7 mouse cellular contexts compared by ENCODE assay signal in genomic region chr10:81408424-81408729, GRCm38 (mm10). TPM values are rescaled to one million over a fixed set of nuclear protein-coding genes. Genes with fewer than 3 reads are reported as not detected.
A peak's percentile ranks its signal among the peaks of the same experiment; 100 is the strongest.
DNase-seq lines count a peak whose midpoint lies in the region; ATAC-seq lines count a peak whose summit lies in the region.

No protein-coding gene starts in this region.

- DNase-seq in hindbrain, embryonic 10.5 days (ENCODE audit: low spot score) = no peak
- DNase-seq in hindbrain, embryonic 14.5 days (ENCODE audit: low spot score) = no peak
- no peak for DNase-seq in neural tube, embryonic 10.5 days (ENCODE audit: extremely low spot score, low spot score)
- DNase-seq in natural killer cell, adult 2 months (ENCODE audit: low spot score in 2 of 2) = no peak
- no peak for DNase-seq in Muller cell, postnatal 12 days (ENCODE audit: inconsistent ontology term)

- H3K9ac ChIP-seq in hindbrain, embryonic 14.5 days = no peak overlapping the region
- no peak overlapping the region for H3K9ac ChIP-seq in neural tube, embryonic 12.5 days
- H3K9ac ChIP-seq in limb, embryonic 12.5 days (replicated peaks) = no peak overlapping the region

- H3K4me1 ChIP-seq in hindbrain, embryonic 10.5 days (replicated peaks) = peaks cover 97% of the 10 kb centered on the region
- H3K4me1 ChIP-seq in hindbrain, embryonic 14.5 days (replicated peaks; ENCODE audit: control insufficient read depth, insufficient read depth, low read length) = peaks cover 39% of the 10 kb centered on the region
- peaks cover 63% of the 10 kb centered on the region for H3K4me1 ChIP-seq in neural tube, embryonic 12.5 days
- H3K4me1 ChIP-seq in limb, embryonic 12.5 days (replicated peaks) = peaks cover 89% of the 10 kb centered on the region

- no peak overlapping the region for H3K4me2 ChIP-seq in hindbrain, embryonic 14.5 days (replicated peaks)
- H3K4me2 ChIP-seq in neural tube, embryonic 12.5 days (replicated peaks) = peak overlapping the region; percentile 51; the same call in 1 of the 2 replicates
- no peak overlapping the region for H3K4me2 ChIP-seq in limb, embryonic 12.5 days

- H3K27ac ChIP-seq in hindbrain, embryonic 10.5 days = peak overlapping the region; percentile 81
- H3K27ac ChIP-seq in hindbrain, embryonic 14.5 days = no peak overlapping the region
- no peak overlapping the region for H3K27ac ChIP-seq in neural tube, embryonic 12.5 days
- H3K27ac ChIP-seq in limb, embryonic 12.5 days = peak overlapping the region; percentile 56; the same call in 1 of the 2 replicates

- no peaks in the 10 kb centered on the region for H3K9me3 ChIP-seq in hindbrain, embryonic 10.5 days
- H3K9me3 ChIP-seq in hindbrain, embryonic 14.5 days (ENCODE audit: control insufficient read depth, low read length) = no peaks in the 10 kb centered on the region
- H3K9me3 ChIP-seq in neural tube, embryonic 12.5 days = no peaks in the 10 kb centered on the region
- H3K9me3 ChIP-seq in limb, embryonic 12.5 days = no peaks in the 10 kb centered on the region

- peaks cover 73% of the 10 kb centered on the region for H3K27me3 ChIP-seq in hindbrain, embryonic 10.5 days (ENCODE audit: insufficient read depth, poor library complexity, severe bottlenecking)
- H3K27me3 ChIP-seq in hindbrain, embryonic 14.5 days (ENCODE audit: control insufficient read depth, insufficient read depth, low read length) = peaks cover 15% of the 10 kb centered on the region; the same call in 1 of the 2 replicates
- H3K27me3 ChIP-seq in neural tube, embryonic 12.5 days (replicated peaks) = peaks cover 30% of the 10 kb centered on the region
- H3K27me3 ChIP-seq in limb, embryonic 12.5 days = peaks cover 48% of the 10 kb centered on the region

- ATAC-seq in hindbrain, embryonic 14.5 days (ENCODE audit: low FRiP score) = no peak
- ATAC-seq in neural tube, embryonic 12.5 days (ENCODE audit: low FRiP score, low read depth) = no peak
- ATAC-seq in limb, embryonic 12.5 days (ENCODE audit: insufficient number of reproducible peaks, insufficient read depth, low FRiP score, low TSS enrichment, low read depth) = no peak

- 40% methylated on average over 13 of the region's 13 CpGs for WGBS in hindbrain, embryonic 10.5 days
- 47% methylated on average over 13 of the region's 13 CpGs for WGBS in hindbrain, embryonic 14.5 days
- WGBS in neural tube, embryonic 12.5 days = 43% methylated on average over 13 of the region's 13 CpGs
- WGBS in limb, embryonic 12.5 days = 40% methylated on average over 13 of the region's 13 CpGs

- peak overlapping the region; percentile 30; the same call in 1 of the 2 replicates for H3K4me3 ChIP-seq in hindbrain, embryonic 10.5 days
- no peak overlapping the region for H3K4me3 ChIP-seq in hindbrain, embryonic 14.5 days (replicated peaks; ENCODE audit: low read length)
- H3K4me3 ChIP-seq in neural tube, embryonic 12.5 days = no peak overlapping the region
- no peak overlapping the region for H3K4me3 ChIP-seq in limb, embryonic 12.5 days (replicated peaks)

- H3K36me3 ChIP-seq in hindbrain, embryonic 10.5 days = peaks cover 6% of the 10 kb centered on the region; the same call in 1 of the 2 replicates
- peaks cover 51% of the 10 kb centered on the region for H3K36me3 ChIP-seq in hindbrain, embryonic 14.5 days (replicated peaks; ENCODE audit: control insufficient read depth, insufficient read depth)
- peaks cover 18% of the 10 kb centered on the region for H3K36me3 ChIP-seq in neural tube, embryonic 12.5 days
- H3K36me3 ChIP-seq in limb, embryonic 12.5 days = peaks cover 46% of the 10 kb centered on the region

RNA-seq across cellular contexts. Expression of gene Smim24, which starts 15.5 kb away (rescaled TPM):
- 2.7 and 3.0 TPM in 2 replicates for polyA plus RNA-seq in hindbrain, embryonic 10.5 days (2016; fragmentation: Nextera tagmentation; extraction: Ambion mirVana)
- 0.84 and 1.3 TPM in 2 replicates for polyA plus RNA-seq in hindbrain, embryonic 14.5 days (2014; fragmentation: Nextera tagmentation; extraction: Ambion mirVana)
- 2.1 and 2.7 TPM in 2 replicates for polyA plus RNA-seq in neural tube, embryonic 12.5 days (2016; fragmentation: Nextera tagmentation; extraction: Ambion mirVana)
- polyA plus RNA-seq in limb, embryonic 12.5 days (2016; fragmentation: Nextera tagmentation; extraction: Ambion mirVana) = 2.9 and 3.0 TPM in 2 replicates

RNA-seq across cellular contexts. Expression of gene Gm48552, which starts 19.6 kb away (rescaled TPM):
- 1.0 and 2.5 TPM in 2 replicates for polyA plus RNA-seq in hindbrain, embryonic 10.5 days (2016; fragmentation: Nextera tagmentation; extraction: Ambion mirVana)
- polyA plus RNA-seq in hindbrain, embryonic 14.5 days (2014; fragmentation: Nextera tagmentation; extraction: Ambion mirVana) = 1.9 and 2.2 TPM in 2 replicates
- 2.3 and 2.5 TPM in 2 replicates for polyA plus RNA-seq in neural tube, embryonic 12.5 days (2016; fragmentation: Nextera tagmentation; extraction: Ambion mirVana)
- 1.1 and 3.1 TPM in 2 replicates for polyA plus RNA-seq in limb, embryonic 12.5 days (2016; fragmentation: Nextera tagmentation; extraction: Ambion mirVana)

RNA-seq across cellular contexts. Expression of gene Gm48551, which starts 24.1 kb away (rescaled TPM):
- 4.0 and 4.8 TPM in 2 replicates for polyA plus RNA-seq in hindbrain, embryonic 10.5 days (2016; fragmentation: Nextera tagmentation; extraction: Ambion mirVana)
- 5.5 and 5.7 TPM in 2 replicates for polyA plus RNA-seq in hindbrain, embryonic 14.5 days (2014; fragmentation: Nextera tagmentation; extraction: Ambion mirVana)
- 5.0 and 5.3 TPM in 2 replicates for polyA plus RNA-seq in neural tube, embryonic 12.5 days (2016; fragmentation: Nextera tagmentation; extraction: Ambion mirVana)
- polyA plus RNA-seq in limb, embryonic 12.5 days (2016; fragmentation: Nextera tagmentation; extraction: Ambion mirVana) = 3.3 and 3.8 TPM in 2 replicates

RNA-seq across cellular contexts. Expression of gene Dohh, which starts 24.1 kb away (rescaled TPM):
- polyA plus RNA-seq in hindbrain, embryonic 10.5 days (2016; fragmentation: Nextera tagmentation; extraction: Ambion mirVana) = 95.8 and 98.2 TPM in 2 replicates
- polyA plus RNA-seq in hindbrain, embryonic 14.5 days (2014; fragmentation: Nextera tagmentation; extraction: Ambion mirVana) = 68.9 TPM in 2 replicates
- polyA plus RNA-seq in neural tube, embryonic 12.5 days (2016; fragmentation: Nextera tagmentation; extraction: Ambion mirVana) = 75.6 and 77.9 TPM in 2 replicates
- 71.9 and 74.6 TPM in 2 replicates for polyA plus RNA-seq in limb, embryonic 12.5 days (2016; fragmentation: Nextera tagmentation; extraction: Ambion mirVana)

RNA-seq across cellular contexts. Expression of gene Fzr1, which starts 30.1 kb away (rescaled TPM):
- 138 and 143 TPM in 2 replicates for polyA plus RNA-seq in hindbrain, embryonic 10.5 days (2016; fragmentation: Nextera tagmentation; extraction: Ambion mirVana)
- polyA plus RNA-seq in hindbrain, embryonic 14.5 days (2014; fragmentation: Nextera tagmentation; extraction: Ambion mirVana) = 119 and 125 TPM in 2 replicates
- 136 and 138 TPM in 2 replicates for polyA plus RNA-seq in neural tube, embryonic 12.5 days (2016; fragmentation: Nextera tagmentation; extraction: Ambion mirVana)
- 136 and 137 TPM in 2 replicates for polyA plus RNA-seq in limb, embryonic 12.5 days (2016; fragmentation: Nextera tagmentation; extraction: Ambion mirVana)

Comparison
In these comparisons a context has a peak if more than half of its experiments do, and no peak if none do; other contexts are left out.
1. H3K27ac ChIP-seq: peak in hindbrain, embryonic 10.5 days (single experiment) and limb, embryonic 12.5 days (single experiment); none in hindbrain, embryonic 14.5 days (single experiment) and neural tube, embryonic 12.5 days (single experiment).